Mouse (Mus musculus) limb, embryonic 10.5 days (tissue): ENCODE data around the gene E030018B13Rik. TPM values are rescaled to one million over a fixed set of nuclear protein-coding genes. Genes with fewer than 3 reads are reported as not detected.

ENCODE experiments used
- DNase-seq: peaks from one replicate; pipeline ENCODE4 v3.0.0-alpha.2; 2017; ENCODE audit warnings: low spot score
- H3K27ac ChIP-seq: fragments of 300-500 bp; sonication (generic); 2 replicates; pipeline ENCODE4 v1.5.1; 2016; ENCODE audit warnings: mild to moderate bottlenecking
- H3K27me3 ChIP-seq: fragments of 300-500 bp; sonication (generic); 2 replicates; pipeline ENCODE4 v1.6.1; 2016; ENCODE audit warnings: low read depth, mild to moderate bottlenecking; ENCODE audit not compliant: poor library complexity, severe bottlenecking
- H3K36me3 ChIP-seq: fragments of 300-500 bp; sonication (generic); 2 replicates; pipeline ENCODE4 v1.6.1; 2016; ENCODE audit warnings: mild to moderate bottlenecking, moderate library complexity
- H3K4me1 ChIP-seq: fragments of 300-500 bp; sonication (generic); 2 replicates; pipeline ENCODE4 v1.6.1; 2016
- H3K4me3 ChIP-seq: fragments of 300-500 bp; sonication (generic); 2 replicates; pipeline ENCODE4 v1.5.1; 2016; ENCODE audit warnings: mild to moderate bottlenecking, moderate library complexity
- H3K9me3 ChIP-seq: fragments of 300-500 bp; sonication (generic); replicated peaks from 2 replicates; pipeline ENCODE4 v1.6.1; 2016; ENCODE audit warnings: mild to moderate bottlenecking
- WGBS: fragments of 180-500 bp; shearing (Covaris S2); methylation state at CpG from one replicate; pipeline ENCODE4 v1.1.7; 2016; 5-methylcytosine and 5-hydroxymethylcytosine counted together
- polyA plus RNA-seq: library from polyadenylated mRNA; unstranded; fragments of >200 nt; fragmentation: Nextera tagmentation; extraction: Ambion mirVana; gene quantifications from 2 replicates; pipeline ENCODE4 v1.2.1, GENCODE M21; 2016

E030018B13Rik gene
- polyA plus RNA-seq, 1 experiment from 2014 or later, result not detected

DNA sequence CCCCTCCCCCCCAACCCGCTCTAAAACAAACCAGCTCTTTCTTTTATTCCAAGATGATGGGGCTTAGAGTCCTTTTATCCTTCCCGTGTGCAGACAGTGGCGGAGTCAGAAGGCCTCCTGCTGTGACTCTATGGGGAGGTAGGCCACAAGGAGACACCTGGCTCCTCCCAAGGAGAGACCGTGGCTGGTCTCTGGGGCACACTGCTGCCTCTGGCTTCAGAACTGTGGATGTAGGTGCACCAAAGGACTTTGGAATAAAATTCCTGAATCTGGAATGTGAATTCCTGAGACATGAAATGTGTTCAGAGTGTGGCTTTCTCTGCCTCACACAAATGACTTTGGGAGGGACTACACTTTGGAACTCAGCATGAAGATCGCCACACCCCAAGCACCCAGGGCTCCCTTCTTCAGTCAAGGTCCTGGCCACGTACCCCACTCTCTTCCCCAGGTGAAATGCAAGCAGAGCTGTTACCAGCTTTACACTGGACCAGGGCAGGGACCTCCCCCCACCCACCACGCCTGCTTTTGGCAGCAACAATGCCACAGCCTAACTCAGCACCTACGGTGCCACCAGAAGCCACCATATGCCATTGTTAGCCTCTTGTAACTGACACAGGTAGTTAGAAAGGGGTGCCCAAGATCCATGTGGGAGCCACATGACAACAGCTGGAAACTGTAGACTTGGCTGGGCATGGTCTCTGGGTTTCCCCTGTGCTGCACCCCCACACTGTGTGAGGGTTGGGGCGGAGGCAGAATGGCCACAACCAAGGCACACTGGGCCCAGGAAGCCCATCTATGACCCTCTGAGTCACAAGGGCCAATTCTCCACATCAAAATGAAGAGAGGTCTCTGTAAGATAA lies 27.3 kb upstream of the E030018B13Rik start:
- WGBS, result 80% methylated on average over 9 of the region's 9 CpGs
- Histone ChIP-seq H3K4me3 (no peak overlapping the region), H3K9me3 (no peaks in the 10 kb centered on the region), H3K36me3 (peaks cover 22% of the 10 kb centered on the region), H3K27me3 (no peaks in the 10 kb centered on the region), H3K4me1 (no peaks in the 10 kb centered on the region; the same call in 1 of the 2 replicates), H3K27ac (no peak overlapping the region)
- no peak for DNase-seq

DNA sequence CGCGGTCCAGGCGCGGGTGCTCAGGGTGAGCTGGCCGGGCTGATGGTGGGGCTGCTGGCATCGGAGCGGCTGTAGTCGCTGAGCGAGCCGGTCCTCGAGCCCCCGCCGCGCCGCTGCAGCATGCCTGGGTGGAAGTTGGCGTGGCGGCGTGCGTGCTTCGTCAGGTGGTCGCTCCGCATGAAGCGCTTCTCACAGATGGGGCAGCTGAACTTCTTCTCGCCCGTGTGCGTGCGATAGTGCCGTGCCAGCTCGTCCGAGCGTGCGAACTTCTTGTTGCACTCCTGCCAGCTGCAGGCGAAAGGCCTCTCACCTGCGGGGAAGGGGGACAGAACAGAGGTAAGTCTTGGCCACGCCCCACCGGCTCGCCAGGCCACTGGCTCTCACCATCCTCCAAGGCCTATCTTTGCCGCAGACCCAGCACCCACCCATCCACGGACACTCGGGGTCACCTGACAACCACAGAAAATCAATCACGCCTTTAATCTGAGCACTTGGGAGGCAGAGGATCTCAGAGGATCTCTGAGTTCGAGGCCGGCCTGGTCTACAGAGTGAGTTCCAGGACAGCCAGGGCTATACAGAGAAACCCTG lies 25.1 kb upstream of the E030018B13Rik start:
- Histone ChIP-seq H3K27me3 (no peaks in the 10 kb centered on the region), H3K4me3 (no peak overlapping the region), H3K36me3 (peaks cover 22% of the 10 kb centered on the region), H3K9me3 (no peaks in the 10 kb centered on the region), H3K4me1 (peaks cover 5% of the 10 kb centered on the region), H3K27ac (no peak overlapping the region)
- WGBS, result 76% methylated on average over 43 of the region's 43 CpGs
- no peak for DNase-seq

DNA sequence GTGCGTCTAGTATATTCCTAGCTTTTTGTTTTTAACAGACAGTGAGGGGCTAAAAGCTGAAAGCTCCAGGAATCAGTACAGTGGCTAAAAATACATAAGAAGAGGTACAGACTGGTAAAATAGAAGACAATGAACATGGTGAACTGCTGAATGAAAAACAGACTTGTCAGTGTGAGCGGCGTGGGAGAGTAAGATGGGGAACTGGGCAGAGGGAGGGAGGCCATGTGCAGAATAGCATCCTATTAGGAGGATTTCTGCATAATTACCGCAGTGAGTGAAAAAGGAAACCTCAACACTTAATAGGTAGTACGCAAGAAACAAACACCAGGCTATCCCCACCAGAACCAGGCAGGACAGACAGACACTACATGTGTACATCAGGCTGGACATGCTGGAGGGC lies 23.5 kb upstream of the E030018B13Rik start:
- WGBS, result 93% methylated on average over 5 of the region's 5 CpGs

DNA sequence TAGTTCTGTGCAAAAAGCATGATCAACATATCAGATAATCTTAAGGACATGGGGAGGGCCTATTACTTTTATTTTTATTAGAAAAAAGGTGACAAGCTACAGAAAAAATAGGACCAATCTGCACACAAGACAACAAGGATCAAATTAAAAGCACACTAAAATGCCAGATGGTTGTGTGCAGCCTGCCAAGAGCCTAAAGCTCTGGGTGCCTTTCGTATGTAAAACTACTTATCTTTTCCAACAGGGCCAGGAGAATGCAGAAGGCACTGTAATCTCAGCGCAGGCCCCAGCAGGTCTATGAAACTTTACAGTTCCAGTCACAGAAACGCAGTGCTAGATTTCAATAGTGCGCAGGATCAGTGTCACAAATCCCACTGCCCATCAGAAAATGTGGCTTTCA lies 22.9 kb upstream of the E030018B13Rik start:
- WGBS, result 75% methylated on average over 4 of the region's 4 CpGs

More for the DNA sequence above, 23.5 kb upstream of the E030018B13Rik start:
- peaks cover 22% of the 10 kb centered on the region for H3K36me3 ChIP-seq
- H3K27ac ChIP-seq, result no peak overlapping the region
- H3K9me3 ChIP-seq, result no peaks in the 10 kb centered on the region
- no peak overlapping the region for H3K4me3 ChIP-seq
- 0 out of 2 replicates have a peak, but pooled peaks cover 6% of the 10 kb centered on the region for H3K27me3 ChIP-seq
- peaks cover 16% of the 10 kb centered on the region for H3K4me1 ChIP-seq
- no peak for DNase-seq

DNA sequence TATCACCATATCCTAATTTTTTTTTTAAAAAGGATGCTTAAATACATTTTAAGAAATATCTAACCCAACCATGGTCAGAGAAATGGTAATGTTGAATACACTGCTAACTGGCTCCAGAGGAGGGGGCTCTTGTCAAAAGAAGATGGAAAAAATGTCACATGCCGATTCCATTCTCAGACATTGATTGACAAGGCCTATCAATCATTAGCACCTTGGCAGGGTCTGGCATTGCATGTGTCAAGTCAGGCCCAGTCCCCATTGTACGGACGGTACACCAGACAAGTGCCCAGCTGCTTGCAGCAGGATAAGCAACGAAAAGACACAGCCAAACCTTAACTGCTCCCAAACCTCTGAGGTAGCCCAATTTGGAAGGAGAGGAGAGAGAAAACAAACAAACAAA lies 22.0 kb upstream of the E030018B13Rik start:
- 80% methylated on average over 4 of the region's 4 CpGs for WGBS
- no peak for DNase-seq
- Histone ChIP-seq H3K36me3 (peaks cover 18% of the 10 kb centered on the region), H3K27ac (no peak overlapping the region), H3K4me1 (peaks cover 16% of the 10 kb centered on the region), H3K9me3 (no peaks in the 10 kb centered on the region), H3K4me3 (no peak overlapping the region), H3K27me3 (0 out of 2 replicates have a peak, but pooled peaks cover 6% of the 10 kb centered on the region)

More for the DNA sequence above, 22.9 kb upstream of the E030018B13Rik start:
- Histone ChIP-seq H3K27me3 (0 out of 2 replicates have a peak, but pooled peaks cover 6% of the 10 kb centered on the region), H3K27ac (no peak overlapping the region), H3K4me3 (no peak overlapping the region), H3K9me3 (no peaks in the 10 kb centered on the region), H3K36me3 (peaks cover 22% of the 10 kb centered on the region), H3K4me1 (peaks cover 16% of the 10 kb centered on the region)
- DNase-seq, result no peak

DNA sequence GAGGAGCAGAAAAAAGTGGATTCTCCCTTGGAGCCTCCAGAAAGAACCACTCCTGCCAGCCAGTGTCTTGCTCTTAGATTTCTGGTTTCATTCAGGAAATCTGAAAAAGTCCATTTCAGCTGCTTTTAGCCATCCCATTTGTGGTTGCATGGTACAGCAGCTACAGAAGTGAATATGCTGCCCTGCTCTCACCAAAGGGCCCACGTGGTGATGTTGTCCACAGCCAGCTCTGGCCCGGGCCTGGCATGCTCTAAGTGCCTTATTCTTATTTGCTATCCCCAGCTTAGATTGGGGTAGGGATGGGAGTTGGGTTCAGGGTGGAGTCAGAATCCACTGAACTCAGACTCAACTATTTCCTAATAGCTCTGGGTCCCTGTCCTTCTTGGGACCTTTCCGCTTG lies 21.4 kb upstream of the E030018B13Rik start:
- 0 out of 2 replicates have a peak, but pooled peaks cover 6% of the 10 kb centered on the region for H3K27me3 ChIP-seq
- H3K9me3 ChIP-seq, result no peaks in the 10 kb centered on the region
- H3K36me3 ChIP-seq, result peaks cover 13% of the 10 kb centered on the region
- H3K4me3 ChIP-seq, result no peak overlapping the region
- WGBS, result 91% methylated on average over 3 of the region's 3 CpGs
- H3K27ac ChIP-seq, result no peak overlapping the region
- DNase-seq, result no peak
- peaks cover 16% of the 10 kb centered on the region for H3K4me1 ChIP-seq

DNA sequence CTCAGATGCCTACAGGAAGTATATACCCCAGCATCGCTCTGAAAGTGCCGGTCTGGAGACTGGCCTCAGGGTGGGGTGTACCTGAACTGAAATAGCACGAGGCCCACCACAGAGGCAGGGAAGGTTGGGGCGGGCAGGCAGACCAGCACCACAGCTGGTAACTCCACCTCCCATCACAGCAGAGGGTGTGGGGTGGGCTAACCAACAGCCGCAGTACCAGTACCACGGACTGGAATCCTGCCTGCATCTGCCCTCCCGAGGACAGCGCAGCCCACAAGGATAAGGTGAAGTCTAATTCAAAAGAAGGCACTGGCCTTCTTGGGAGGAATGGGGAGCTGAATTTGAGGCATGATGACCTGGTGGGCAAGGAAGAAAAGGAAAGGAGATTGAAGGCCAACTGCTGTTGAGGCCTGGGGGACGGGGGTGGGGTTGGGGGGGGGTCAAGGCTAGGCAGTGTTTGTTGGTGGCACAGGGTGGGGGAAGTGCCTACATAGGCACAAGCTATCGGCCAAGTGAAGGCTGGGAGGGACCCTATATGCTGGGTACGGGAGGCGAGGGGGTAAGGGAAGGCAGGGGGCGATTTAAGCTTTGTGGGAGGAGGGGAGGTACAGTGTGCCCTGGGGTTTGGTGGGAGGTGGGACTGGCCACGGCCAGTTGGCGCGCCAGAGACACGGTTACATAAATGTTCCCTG lies 20.2 kb upstream of the E030018B13Rik start:
- peak overlapping the region; percentile 76 for H3K27ac ChIP-seq
- 0 out of 2 replicates have a peak, but pooled peaks cover 6% of the 10 kb centered on the region for H3K27me3 ChIP-seq
- peak overlapping the region; percentile 49 for H3K4me3 ChIP-seq
- H3K4me1 ChIP-seq, result peaks cover 16% of the 10 kb centered on the region
- WGBS, result 21% methylated on average over 17 of the region's 17 CpGs
- peaks cover 2% of the 10 kb centered on the region for H3K36me3 ChIP-seq
- no peaks in the 10 kb centered on the region for H3K9me3 ChIP-seq
- no peak for DNase-seq

DNA sequence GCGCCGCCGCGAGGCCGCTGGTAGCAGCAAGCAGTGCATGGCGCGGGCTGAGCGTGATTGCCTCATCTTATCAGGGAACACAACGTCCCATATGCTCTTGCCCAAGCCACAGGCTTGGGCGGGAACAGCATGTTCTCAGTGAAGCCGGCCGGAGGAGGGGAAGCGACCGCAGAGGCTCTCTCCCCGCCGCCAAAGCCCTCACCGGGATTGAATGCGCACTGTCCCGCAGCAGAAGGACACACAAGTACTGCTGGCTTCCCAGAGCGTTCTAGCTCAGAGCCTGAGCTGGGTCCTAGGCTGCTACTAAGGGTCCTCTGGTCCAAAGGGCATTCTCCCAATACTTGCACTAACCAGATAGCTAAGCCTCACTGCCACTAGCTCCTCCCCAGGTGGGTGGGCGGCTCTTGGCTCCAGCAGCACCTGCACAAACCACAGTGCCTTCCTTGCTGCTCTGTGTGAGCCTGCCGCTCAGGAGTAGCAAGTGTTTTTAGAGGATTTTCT lies 19.6 kb upstream of the E030018B13Rik start:
- Histone ChIP-seq H3K27ac (peak overlapping the region; percentile 76), H3K27me3 (0 out of 2 replicates have a peak, but pooled peaks cover 6% of the 10 kb centered on the region), H3K36me3 (no peaks in the 10 kb centered on the region), H3K9me3 (no peaks in the 10 kb centered on the region), H3K4me3 (peak overlapping the region; percentile 49), H3K4me1 (peaks cover 16% of the 10 kb centered on the region)
- 2% methylated on average over 22 of the region's 22 CpGs for WGBS
- peak; percentile 80 for DNase-seq

DNA sequence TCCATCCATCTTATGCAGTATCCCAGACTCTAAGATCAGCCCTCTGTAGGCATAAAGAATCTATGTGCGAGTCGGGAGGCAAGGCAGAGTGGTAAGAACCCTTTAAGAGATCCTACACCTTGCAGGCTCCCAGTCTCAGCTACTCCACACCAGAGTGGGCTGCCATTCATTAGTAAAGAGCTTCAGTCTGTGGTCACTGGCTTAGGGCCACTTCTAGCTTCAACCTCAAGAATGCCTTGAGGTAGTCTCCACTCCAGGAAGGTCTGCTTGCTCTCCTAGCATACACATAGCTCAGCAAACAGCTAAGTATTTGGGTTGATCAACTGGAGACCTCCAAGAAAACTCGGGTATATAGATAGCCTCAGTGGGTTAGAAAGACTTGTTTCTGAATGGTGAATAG lies 19.0 kb upstream of the E030018B13Rik start:
- 54% methylated on average over 3 of the region's 3 CpGs for WGBS

DNA sequence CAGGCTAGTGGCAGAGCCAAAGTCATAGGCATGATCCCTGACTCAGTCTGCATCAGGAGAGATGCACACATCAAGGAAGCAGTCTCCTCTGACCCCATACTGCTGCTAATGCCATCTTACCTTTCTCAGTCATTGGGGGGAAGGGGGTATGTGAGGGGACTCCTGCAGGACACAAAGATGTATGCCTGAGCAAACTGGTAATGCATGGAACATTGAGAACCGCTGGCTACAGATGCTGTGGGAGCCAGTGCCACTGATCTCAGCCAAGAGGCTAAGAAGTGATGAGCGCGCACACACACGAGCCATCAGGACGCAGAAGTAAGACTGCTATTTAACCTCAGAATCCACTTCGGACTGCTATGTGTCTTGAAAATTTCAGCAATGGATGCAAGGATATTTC lies 18.5 kb upstream of the E030018B13Rik start:
- no peaks in the 10 kb centered on the region for H3K9me3 ChIP-seq
- no peak overlapping the region for H3K27ac ChIP-seq
- DNase-seq, result no peak
- H3K27me3 ChIP-seq, result 0 out of 2 replicates have a peak, but pooled peaks cover 6% of the 10 kb centered on the region
- H3K36me3 ChIP-seq, result no peaks in the 10 kb centered on the region
- 90% methylated on average over 6 of the region's 6 CpGs for WGBS
- H3K4me1 ChIP-seq, result peaks cover 23% of the 10 kb centered on the region
- H3K4me3 ChIP-seq, result no peak overlapping the region

More for the DNA sequence above, 19.0 kb upstream of the E030018B13Rik start:
- Histone ChIP-seq H3K4me1 (peaks cover 18% of the 10 kb centered on the region), H3K36me3 (no peaks in the 10 kb centered on the region), H3K4me3 (no peak overlapping the region), H3K9me3 (no peaks in the 10 kb centered on the region), H3K27me3 (0 out of 2 replicates have a peak, but pooled peaks cover 6% of the 10 kb centered on the region), H3K27ac (no peak overlapping the region)
- no peak for DNase-seq

DNA sequence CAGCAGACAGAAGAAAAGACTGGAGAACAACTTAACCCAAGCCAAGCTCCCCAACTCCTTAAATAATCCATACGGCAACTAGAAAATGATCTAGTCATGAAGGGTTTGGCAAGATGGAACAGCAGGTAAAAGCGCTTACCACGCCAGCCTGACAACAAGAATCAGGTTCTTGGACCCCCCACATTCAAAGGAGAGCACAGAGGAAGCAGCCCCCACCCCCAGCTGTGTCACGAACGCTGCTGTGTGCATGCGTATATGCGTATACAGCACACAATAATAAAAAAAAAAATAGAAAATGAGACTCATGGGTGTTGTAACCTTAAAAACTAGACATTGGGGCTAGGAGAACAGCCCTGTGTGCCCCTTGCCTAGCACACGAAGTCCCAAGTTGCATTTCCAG lies 16.7 kb upstream of the E030018B13Rik start:
- 91% methylated on average over 8 of the region's 8 CpGs for WGBS

DNA sequence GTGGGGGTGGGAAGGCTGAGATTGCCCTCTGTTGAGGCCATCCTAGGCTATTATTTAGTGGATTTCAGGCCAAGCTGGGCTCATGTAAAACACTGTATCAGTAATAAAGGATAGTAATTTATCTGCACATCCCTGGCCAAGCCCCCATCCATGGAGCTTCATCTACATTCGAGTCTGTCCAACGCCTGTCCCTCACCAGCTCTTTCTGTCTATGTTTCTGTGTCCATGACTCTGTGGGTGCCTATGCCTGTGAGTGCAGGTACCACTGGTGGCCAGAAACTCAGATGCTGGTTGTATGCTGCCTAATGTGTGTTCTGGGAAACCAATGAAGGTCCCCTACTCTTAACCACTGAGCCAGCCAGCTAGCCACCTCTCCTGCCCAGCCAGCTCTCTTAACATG lies 16.2 kb upstream of the E030018B13Rik start:
- H3K27ac ChIP-seq, result no peak overlapping the region
- H3K27me3 ChIP-seq, result 0 out of 2 replicates have a peak, but pooled peaks cover 6% of the 10 kb centered on the region
- H3K36me3 ChIP-seq, result no peaks in the 10 kb centered on the region
- H3K4me1 ChIP-seq, result peaks cover 33% of the 10 kb centered on the region
- DNase-seq, result no peak
- H3K4me3 ChIP-seq, result no peak overlapping the region
- no peaks in the 10 kb centered on the region for H3K9me3 ChIP-seq
- WGBS, result 96% methylated on average over 2 of the region's 2 CpGs

More for the DNA sequence above, 16.7 kb upstream of the E030018B13Rik start:
- Histone ChIP-seq H3K27ac (no peak overlapping the region), H3K9me3 (no peaks in the 10 kb centered on the region), H3K4me1 (peaks cover 33% of the 10 kb centered on the region), H3K36me3 (no peaks in the 10 kb centered on the region), H3K4me3 (no peak overlapping the region), H3K27me3 (0 out of 2 replicates have a peak, but pooled peaks cover 6% of the 10 kb centered on the region)
- no peak for DNase-seq
